Mouse (Mus musculus) macrophage (primary cell): Measurements from ENCODE around the gene Pth. TPM values are rescaled to one million over a fixed set of nuclear protein-coding genes. Genes with fewer than 3 reads are reported as not detected.

Source experiments
- H3K27ac ChIP-seq: fragments of 350-480 bp; formaldehyde crosslinking; 2 replicates; pipeline ENCODE4 v1.9.0; 2021
- H3K36me3 ChIP-seq: fragments of 350-480 bp; formaldehyde crosslinking; 2 replicates; pipeline ENCODE4 v1.9.0; 2021; ENCODE audit errors: inconsistent target
- H3K4me3 ChIP-seq: fragments of 350-480 bp; formaldehyde crosslinking; 2 replicates; pipeline ENCODE4 v1.9.0; 2021; ENCODE audit errors: inconsistent target
- H3K79me2 ChIP-seq: fragments of 350-480 bp; formaldehyde crosslinking; 2 replicates; pipeline ENCODE4 v1.9.0; 2021; ENCODE audit errors: inconsistent target
- WGBS: methylation state at CpG from one replicate; pipeline ENCODE4 v1.1.7; 2026; ENCODE audit warnings: inconsistent platforms; ENCODE audit not compliant: missing documents; 5-methylcytosine and 5-hydroxymethylcytosine counted together
- polyA plus RNA-seq: library from polyadenylated mRNA; stranded (reverse); fragments of 250-400 nt; gene quantifications from 3 replicates; pipeline ENCODE4 v1.2.4, GENCODE M21; 2018; ENCODE audit warnings: inconsistent platforms
- total RNA-seq, 78 experiments: library from RNA; depleted of rRNA; stranded (reverse); fragments of 250-400 nt; gene quantifications; 1 replicate in 9 of 78; 2 replicates in 24 of 78; 3 replicates in 43 of 78; 4 replicates in 2 of 78; pipeline ENCODE4 v1.2.4; 2018; ENCODE audit warnings: inconsistent platforms in 56 of 78

Gene Pth
- not detected for total RNA-seq (2018; cell fraction: chromatin; rRNA removed)
- not detected for total RNA-seq (2018; cell fraction: cytosol; rRNA removed)
- not detected for total RNA-seq (2018; cell fraction: nucleus; rRNA removed)
- not detected in 3 replicates for polyA plus RNA-seq

DNA sequence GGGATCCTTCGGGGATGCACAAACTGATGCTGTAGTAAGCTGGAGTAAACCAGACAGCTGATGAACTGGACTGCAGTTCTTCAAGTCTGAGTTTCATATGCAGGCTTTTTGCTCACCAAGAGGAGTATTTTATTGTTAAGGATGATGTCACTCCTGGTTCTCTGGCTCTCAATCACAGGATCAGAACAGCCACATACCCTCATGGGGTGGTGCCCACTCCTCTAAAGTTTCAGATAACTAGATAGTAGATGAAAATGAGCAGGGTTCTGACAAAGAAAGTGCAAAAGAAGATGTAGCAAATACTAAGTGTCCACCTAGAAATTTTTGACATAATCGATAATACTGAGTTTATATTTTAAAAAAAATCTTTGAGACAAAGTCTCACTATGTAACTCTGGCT, at the start of gene Pth:
Gene Pth, minus strand, starts transcription at position 101 of the 400 bp plus-strand sequence.
- Histone ChIP-seq H3K79me2 (no peaks in the 10 kb centered on the region), H3K27ac (no peak within 1 kb of the TSS), H3K4me3 (no peak within 1 kb of the TSS), H3K36me3 (no peaks in the 10 kb centered on the region)
- WGBS, result 90% methylated on average over 2 of the region's 2 CpGs

DNA sequence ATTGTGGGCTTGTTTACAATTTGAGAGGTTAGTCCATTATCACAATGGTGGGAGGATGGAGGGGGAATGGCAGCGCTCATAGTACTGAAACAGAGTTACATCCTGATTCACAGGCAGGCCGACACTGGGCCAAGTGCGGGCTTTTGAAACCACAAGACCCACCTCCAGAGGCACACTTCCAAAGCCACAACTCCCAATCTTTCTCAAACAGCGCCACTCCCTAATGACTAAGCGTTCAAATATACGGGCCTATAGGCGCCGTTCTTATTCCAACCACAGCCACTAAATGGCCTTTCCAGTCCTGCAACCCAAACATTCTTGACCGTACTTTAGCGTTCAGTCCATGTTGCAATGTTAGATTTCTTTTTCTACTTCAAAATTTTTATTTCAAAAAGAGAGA, 47.9 kb upstream of the Pth start:
- Histone ChIP-seq H3K4me3 (no peak overlapping the region), H3K79me2 (no peaks in the 10 kb centered on the region), H3K27ac (no peak overlapping the region), H3K36me3 (no peaks in the 10 kb centered on the region)
- 7% methylated on average over 10 of the region's 10 CpGs for WGBS

DNA sequence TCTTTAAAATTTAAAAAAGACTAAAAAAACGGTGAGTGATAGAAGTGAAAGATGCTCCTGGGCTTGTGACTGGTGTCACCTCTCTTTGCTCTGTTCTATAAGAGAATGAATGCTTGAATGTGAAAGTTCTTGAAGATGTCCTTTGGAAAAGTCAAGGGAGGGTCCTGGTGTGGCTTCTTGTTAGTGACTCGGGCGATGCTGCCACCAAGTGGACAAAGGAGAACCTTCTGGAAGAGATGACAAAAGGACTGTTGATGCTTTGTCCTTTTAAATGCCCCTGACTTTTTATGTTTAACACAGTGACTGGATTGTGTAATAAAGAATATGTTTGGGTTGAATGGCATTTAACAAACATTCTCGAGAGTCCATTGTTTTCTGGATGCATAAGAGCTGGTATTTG, 45.9 kb upstream of the Pth start:
- H3K4me3 ChIP-seq, result no peak overlapping the region
- H3K36me3 ChIP-seq, result no peaks in the 10 kb centered on the region
- 15% methylated on average over 4 of the region's 4 CpGs for WGBS
- no peaks in the 10 kb centered on the region for H3K79me2 ChIP-seq
- no peak overlapping the region for H3K27ac ChIP-seq

DNA sequence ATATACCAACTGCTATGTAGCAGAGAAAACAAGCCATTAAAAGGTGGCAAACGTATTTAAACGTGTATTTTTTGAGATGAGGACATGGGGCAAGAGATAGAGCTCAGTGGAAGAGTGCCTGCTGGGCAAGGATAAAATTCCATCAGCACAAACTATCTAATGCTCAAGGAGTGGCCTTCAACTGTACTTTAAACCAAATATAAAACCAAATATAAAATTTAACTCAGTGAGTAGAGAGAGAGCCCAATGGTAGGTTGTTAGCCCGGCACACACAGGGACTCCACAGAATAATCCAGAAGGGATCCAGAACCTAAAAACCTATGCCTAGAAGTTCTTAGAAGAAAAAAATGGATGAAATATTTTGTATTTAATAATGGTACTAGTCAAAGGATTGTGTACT, 45.1 kb upstream of the Pth start:
- H3K36me3 ChIP-seq, result no peaks in the 10 kb centered on the region
- no peak overlapping the region for H3K4me3 ChIP-seq
- no peak overlapping the region for H3K27ac ChIP-seq
- 91% methylated on average over 3 of the region's 3 CpGs for WGBS
- no peaks in the 10 kb centered on the region for H3K79me2 ChIP-seq

DNA sequence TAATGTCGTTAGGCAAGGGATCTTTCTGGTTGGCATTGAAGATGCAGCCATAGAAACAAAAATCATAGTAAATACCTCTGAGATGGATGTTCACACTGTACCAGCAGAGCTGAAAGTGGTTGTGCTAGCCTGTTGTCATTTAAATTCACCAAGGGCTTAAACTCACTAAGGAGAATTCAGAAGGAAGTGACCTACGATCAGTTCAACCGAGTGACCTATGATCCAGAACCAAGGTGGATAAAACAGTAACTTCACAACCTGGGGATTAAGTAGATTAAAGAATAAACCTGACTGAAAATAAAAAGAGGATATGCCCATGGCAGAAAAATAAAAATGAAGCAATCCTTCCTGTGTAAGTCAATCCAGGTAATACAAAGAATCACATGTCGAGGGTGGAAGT, 44.5 kb upstream of the Pth start:
- WGBS, result 89% methylated on average over 4 of the region's 4 CpGs
- Histone ChIP-seq H3K36me3 (no peaks in the 10 kb centered on the region), H3K4me3 (no peak overlapping the region), H3K27ac (no peak overlapping the region), H3K79me2 (no peaks in the 10 kb centered on the region)

DNA sequence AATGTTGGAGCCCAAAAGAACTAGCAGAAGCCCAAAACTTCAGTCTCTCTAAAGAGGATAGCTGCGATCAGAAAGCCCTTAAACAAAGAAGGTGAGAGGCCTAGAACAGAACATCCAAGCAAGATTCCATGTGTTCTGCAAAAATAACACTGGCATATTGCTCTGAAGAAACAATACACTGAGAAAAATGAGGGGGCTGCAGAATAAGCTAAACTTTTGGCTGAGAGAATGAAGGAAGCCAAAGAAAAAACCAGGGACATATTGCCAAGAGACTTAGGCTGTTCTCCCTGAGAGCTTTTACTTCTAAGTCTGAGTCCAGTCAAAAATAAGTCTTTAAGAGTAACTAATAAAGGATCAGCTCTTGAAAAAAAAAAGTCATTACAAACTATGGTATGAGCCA, 32.4 kb upstream of the Pth start:
- WGBS, result 100% methylated on average over 1 of the region's 1 CpGs
- no peak overlapping the region for H3K4me3 ChIP-seq
- H3K79me2 ChIP-seq, result no peaks in the 10 kb centered on the region
- H3K36me3 ChIP-seq, result no peaks in the 10 kb centered on the region
- H3K27ac ChIP-seq, result no peak overlapping the region

DNA sequence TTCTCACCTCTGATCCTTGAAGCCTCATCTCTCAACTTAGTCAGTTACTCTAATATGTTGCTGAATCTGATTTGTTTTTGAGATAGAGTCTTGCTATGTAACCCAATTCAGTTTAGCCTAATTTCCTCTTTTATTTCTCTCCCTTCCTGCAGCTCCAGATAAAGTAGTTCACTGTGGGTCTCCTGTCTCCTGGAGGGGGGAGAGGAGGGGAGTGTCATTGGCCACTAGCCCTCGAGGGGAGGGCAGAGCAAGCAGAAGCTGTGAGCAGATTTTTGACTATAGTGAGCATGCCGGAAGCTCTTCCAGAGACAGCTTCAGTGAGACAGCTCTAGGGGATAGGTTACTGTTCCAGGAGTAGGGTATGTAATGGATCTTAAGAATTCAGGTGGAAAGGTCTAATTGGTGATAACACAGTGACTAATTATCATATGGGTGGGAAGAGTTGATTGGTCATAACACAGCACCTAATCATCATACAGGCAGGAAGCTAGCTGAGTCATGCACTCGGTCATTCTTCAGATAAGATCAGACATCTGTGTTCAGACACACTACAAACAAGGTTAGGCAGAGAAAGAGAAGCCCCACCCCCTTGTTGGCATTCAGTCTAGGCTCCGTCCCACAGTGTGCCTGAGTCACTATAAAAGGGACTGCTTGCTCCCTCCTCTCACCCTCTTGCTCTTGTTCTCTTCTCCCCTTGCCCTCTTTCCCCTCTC, 30.9 kb upstream of the Pth start:
- WGBS, result 13% methylated on average over 4 of the region's 4 CpGs
- H3K36me3 ChIP-seq, result no peaks in the 10 kb centered on the region
- no peak overlapping the region for H3K4me3 ChIP-seq
- no peak overlapping the region for H3K27ac ChIP-seq
- H3K79me2 ChIP-seq, result no peaks in the 10 kb centered on the region

DNA sequence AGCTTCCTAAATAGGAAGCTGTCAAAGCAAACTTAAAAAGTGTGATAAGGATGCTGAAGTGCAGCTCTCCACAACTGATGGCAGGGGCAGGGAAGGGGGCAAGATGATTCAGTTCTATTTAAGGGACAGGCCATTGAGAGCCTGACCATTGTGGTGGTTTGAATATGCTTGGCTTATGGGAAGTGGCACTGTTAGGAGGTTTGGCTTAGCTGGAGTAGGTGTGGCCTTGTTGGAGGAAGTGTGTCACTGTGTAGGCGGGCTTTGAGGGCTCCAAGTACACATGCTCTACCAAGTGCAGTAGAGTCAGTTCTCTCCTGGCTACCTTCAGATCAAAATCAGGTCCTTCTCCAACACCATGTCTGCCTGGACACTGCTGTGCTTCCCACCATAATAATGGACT, 28.2 kb upstream of the Pth start:
- Histone ChIP-seq H3K4me3 (no peak overlapping the region), H3K27ac (no peak overlapping the region), H3K79me2 (no peaks in the 10 kb centered on the region), H3K36me3 (no peaks in the 10 kb centered on the region)
- 86% methylated on average over 1 of the region's 1 CpGs for WGBS

DNA sequence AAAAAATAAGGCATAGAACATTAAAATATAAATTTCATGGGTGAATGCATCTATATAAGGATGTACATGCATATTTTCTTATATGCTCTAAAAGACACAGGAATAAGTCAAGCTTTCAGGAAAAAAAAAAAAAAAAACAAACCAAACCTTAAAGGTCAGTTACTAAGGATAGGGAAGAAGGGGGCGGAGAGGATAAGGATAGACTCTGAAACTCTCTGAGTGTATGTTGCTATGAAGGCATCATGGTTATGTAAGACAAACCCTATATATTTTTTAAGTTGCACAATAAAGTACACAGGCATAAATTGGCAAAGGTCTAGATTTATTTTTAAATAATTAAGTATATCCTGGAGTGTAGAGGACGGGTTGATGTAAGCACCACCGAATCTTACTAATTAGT, 26.9 kb upstream of the Pth start:
- Histone ChIP-seq H3K27ac (no peak overlapping the region), H3K4me3 (no peak overlapping the region), H3K36me3 (no peaks in the 10 kb centered on the region), H3K79me2 (no peaks in the 10 kb centered on the region)
- 90% methylated on average over 3 of the region's 3 CpGs for WGBS

DNA sequence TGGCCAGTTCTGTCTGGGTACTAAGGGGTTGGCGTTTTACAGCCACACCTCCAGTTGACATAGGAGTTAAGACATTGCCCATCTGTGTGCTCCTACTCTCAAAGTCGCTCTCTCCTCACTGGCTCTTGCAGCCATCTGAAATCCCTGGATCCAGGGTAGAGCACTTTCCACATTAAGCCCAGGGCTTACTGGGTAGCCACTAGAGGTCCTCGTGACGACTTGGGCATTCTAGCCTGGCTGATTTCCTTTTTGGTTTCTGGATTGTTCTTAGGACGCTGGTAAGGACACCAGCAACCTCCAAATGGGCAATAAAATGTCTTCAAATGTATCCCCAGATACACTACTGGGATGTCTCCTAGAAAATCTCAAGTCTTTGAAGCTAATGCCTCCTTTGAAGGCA, 20.3 kb upstream of the Pth start:
- 59% methylated on average over 5 of the region's 5 CpGs for WGBS
- no peaks in the 10 kb centered on the region for H3K79me2 ChIP-seq
- no peak overlapping the region for H3K27ac ChIP-seq
- H3K4me3 ChIP-seq, result no peak overlapping the region
- H3K36me3 ChIP-seq, result no peaks in the 10 kb centered on the region

DNA sequence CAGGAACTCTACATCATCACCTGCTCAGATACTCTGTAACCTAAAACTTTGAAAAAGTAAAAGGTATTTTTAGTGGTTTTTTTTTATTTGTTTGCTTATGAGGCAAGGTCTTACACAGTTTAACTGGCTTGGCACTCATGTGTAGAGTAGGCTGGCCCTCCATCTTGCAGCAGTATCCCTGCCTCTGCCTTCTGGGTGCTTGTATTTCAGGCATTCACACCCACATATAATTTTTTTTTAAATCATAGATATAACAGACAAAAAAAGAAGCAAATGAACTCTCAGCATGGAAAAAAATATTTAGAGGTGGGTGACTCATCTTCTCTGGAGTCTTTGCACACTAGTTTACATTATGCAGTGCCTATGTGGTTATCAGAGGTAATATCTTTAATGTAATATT, 9.7 kb upstream of the Pth start:
- no peak overlapping the region for H3K4me3 ChIP-seq
- H3K79me2 ChIP-seq, result no peaks in the 10 kb centered on the region
- no peaks in the 10 kb centered on the region for H3K36me3 ChIP-seq
- H3K27ac ChIP-seq, result no peak overlapping the region

DNA sequence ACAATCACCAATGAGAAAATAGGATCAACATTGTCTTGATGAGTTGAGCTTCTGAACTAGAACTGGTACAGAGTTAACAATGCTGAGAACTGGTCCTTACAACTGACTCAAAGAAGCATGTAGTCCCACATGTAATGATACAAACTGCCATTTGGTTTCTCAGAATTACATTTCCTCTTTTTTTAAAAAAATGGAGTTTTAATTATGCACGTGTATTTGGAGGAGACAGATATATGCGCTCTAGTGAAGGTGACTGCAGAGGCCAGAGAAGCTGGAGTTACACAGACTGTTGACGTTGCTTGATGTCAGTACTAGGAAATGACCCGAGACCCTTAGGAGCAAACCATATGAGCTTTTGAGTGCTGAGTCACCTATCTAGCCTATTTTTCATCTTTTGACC, 8.3 kb upstream of the Pth start:
- H3K27ac ChIP-seq, result no peak overlapping the region
- no peaks in the 10 kb centered on the region for H3K36me3 ChIP-seq
- no peaks in the 10 kb centered on the region for H3K79me2 ChIP-seq
- no peak overlapping the region for H3K4me3 ChIP-seq
- WGBS, result 66% methylated on average over 4 of the region's 4 CpGs

DNA sequence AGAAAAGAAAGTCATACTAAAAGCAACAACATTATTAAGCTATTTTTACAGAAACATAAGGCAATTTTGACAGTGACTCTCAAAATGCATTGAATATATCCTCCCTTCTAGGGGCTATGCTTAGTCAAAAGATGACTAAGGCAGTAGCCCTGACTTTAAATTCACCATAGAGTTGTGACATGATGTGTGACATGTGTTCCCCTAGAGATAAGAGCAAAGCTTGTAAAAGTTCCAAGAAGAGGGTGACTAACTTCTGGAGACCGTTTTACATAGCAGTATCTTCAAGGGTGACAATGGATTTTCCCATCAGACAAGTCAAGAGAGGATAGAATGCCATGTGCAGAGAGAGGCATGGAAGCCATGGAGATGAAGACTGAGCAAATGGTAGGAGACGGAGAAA, 3.2 kb upstream of the Pth start:
- Histone ChIP-seq H3K79me2 (no peaks in the 10 kb centered on the region), H3K36me3 (no peaks in the 10 kb centered on the region), H3K4me3 (no peak overlapping the region), H3K27ac (no peak overlapping the region)
- WGBS, result 82% methylated on average over 2 of the region's 2 CpGs

DNA sequence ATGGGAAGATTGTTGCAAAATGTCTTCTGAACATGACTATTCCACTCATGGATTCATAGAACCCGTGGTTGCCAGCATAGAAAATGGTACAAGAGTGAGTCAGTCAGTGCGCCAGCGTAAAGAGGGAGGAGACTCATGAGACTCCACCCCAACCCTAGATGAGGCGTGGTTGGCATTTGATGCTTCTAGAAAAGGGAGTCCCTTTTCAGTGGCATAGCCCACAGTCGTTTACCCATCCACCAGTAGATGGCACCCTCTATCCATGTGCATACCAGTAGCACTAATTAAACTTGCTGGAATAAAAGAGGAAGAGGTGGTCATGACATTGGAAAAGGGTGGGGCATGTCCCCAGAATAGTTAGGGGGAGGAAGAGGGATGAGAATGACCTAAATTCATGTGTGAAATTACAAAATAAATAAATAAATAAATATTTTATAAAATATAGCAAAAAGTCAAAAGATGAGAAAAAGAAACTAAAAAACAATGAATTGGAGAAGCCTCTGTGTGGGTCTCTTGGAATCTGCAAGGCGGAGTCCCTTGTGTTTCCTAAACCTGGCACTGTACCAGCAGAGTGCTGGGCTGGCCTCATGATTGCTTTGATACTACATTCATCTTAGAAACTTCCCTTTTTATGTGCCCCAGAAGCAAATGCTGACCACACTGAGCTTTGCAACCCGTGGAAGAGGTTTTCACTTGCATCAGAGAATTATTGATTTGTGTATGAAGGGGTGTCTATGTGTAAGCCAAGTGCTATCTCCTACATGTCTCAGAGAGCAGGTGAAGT, 10.3 kb downstream of the Pth start:
- Histone ChIP-seq H3K79me2 (no peaks in the 10 kb centered on the region), H3K36me3 (no peaks in the 10 kb centered on the region), H3K4me3 (no peak overlapping the region), H3K27ac (peak overlapping the region; percentile 84)
- under 1% methylated on average over 7 of the region's 7 CpGs for WGBS

DNA sequence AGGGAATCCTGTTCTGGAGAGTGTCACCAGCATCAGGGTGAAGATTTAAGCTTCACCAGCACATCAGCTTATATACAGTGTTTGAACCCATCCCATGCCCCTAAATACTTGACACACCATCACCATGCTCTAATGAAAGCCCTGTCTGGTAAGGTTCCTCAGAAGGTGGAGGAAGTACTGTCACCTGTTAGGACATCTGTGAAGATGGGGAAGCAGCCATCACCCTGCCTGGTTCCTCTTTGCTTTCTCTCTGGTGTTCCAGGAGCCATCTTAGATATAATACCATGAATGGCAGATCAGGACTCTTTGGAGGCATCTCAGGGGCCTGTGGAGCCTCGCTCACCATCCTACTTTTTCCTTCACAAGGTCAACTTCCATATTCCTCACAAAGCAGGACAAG, 15.7 kb downstream of the Pth start:
- no peak overlapping the region for H3K4me3 ChIP-seq
- no peak overlapping the region for H3K27ac ChIP-seq
- 82% methylated on average over 1 of the region's 1 CpGs for WGBS

More for the DNA sequence above, 15.7 kb downstream of the Pth start:
- Histone ChIP-seq H3K36me3 (no peaks in the 10 kb centered on the region), H3K79me2 (peaks cover 11% of the 10 kb centered on the region)
